ENCODE assay signal across 19 mouse cellular contexts in the genomic region with DNA sequence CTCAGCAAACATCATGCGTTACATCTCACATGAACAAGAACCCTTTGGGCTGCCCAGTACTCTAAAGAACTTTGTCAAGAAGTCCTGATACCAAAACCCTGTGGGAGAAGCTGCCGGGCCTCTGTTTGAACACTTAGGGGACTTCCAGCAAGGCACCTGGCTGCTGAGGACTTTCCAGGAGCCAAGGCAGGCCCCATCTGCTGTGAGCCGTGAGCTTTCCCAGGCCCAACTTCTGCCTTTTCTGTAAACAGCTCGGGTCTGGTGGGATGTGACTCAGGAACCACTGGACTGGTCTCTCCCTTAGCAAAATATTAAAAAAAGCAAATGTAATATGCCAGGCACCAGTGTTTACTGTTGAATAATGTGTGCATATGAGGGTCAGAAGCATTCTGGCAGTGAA.
"Had no signal": no experiment of that assay in that cellular context is flagged by ENCODE, and none has a peak within 500 bp of the region (broad histone marks: within the 10 kb centered on the region; RNA-seq: fewer than 3 reads in every experiment).

No protein-coding gene starts in this region.

- H3K4me3 ChIP-seq: liver, embryonic 13.5 days; megakaryocyte, embryonic 14.5 days; midbrain, embryonic 10.5 days; midbrain, embryonic 13.5 days; myocyte; neural tube, embryonic 13.5 days had no signal

- H3K9me3 ChIP-seq: liver, embryonic 13.5 days; neural tube, embryonic 13.5 days had no signal

- H3K4me2 ChIP-seq: liver, embryonic 13.5 days; midbrain, embryonic 13.5 days; neural tube, embryonic 13.5 days had no signal

- DNase-seq: kidney, adult 18-20 months; kidney, adult 9 months; kidney, postnatal 14 days; kidney, postnatal 4 days; liver, embryonic 13.5 days; lung, adult 2 months; lung, postnatal 36 days; retina, postnatal 1 day; right cerebral cortex, postnatal 25 days; spleen, adult 18-20 months; thymus, adult 18-20 months; thymus, postnatal 36 days had no signal

- ATAC-seq: lung, postnatal 0 days; midbrain, embryonic 13.5 days; midbrain, embryonic 16.5 days had no signal

- H3K4me1 ChIP-seq: liver, embryonic 13.5 days; midbrain, embryonic 13.5 days; neural tube, embryonic 13.5 days had no signal

- H3K36me3 ChIP-seq: liver, embryonic 13.5 days; midbrain, embryonic 10.5 days; midbrain, embryonic 13.5 days; neural tube, embryonic 13.5 days had no signal

- H3K27ac ChIP-seq: liver, embryonic 13.5 days; midbrain, embryonic 13.5 days; neural tube, embryonic 13.5 days had no signal

- H3K27me3 ChIP-seq: liver, embryonic 13.5 days; midbrain, embryonic 13.5 days; neural tube, embryonic 13.5 days had no signal

- H3K9ac ChIP-seq: liver, embryonic 13.5 days; midbrain, embryonic 13.5 days; neural tube, embryonic 13.5 days had no signal
